Mouse (Mus musculus) testis, adult 2 months (tissue): ENCODE measurements around the gene H2-Ob.

Source experiments
- CTCF ChIP-seq: fragments of 200-500 bp; IDR thresholded peaks from 2 replicates; pipeline ENCODE4 v1.5.1; 2012; ENCODE audit warnings: low read depth, mild to moderate bottlenecking, inconsistent platforms, low read length, moderate library complexity; ENCODE audit not compliant: control insufficient read depth, insufficient read depth, insufficient replicate concordance
- POLR2A ChIP-seq: fragments of 200-500 bp; IDR thresholded peaks from 2 replicates; pipeline ENCODE4 v1.6.1; 2012; ENCODE audit warnings: low read depth, mild to moderate bottlenecking, inconsistent platforms, low read length, moderate library complexity; ENCODE audit not compliant: control insufficient read depth

GRCm38 (mm10) chr17:34270230-34270629, 31.5 kb downstream of the H2-Ob start:
- no peak for TF ChIP-seq CTCF
- no peak for TF ChIP-seq POLR2A
